Mouse (Mus musculus) 416B (cell line): Measurements from ENCODE around the gene Slc25a1.
"Not testable (repeated sequence)": the region's sequence is repeated elsewhere in the genome, so short reads cannot be mapped to it uniquely, and the experiment has no call there.

Source experiments
- DNase-seq: peaks from one replicate; pipeline ENCODE4 v3.0.0; 2011; ENCODE audit warnings: low read depth

The Slc25a1 gene

DNA sequence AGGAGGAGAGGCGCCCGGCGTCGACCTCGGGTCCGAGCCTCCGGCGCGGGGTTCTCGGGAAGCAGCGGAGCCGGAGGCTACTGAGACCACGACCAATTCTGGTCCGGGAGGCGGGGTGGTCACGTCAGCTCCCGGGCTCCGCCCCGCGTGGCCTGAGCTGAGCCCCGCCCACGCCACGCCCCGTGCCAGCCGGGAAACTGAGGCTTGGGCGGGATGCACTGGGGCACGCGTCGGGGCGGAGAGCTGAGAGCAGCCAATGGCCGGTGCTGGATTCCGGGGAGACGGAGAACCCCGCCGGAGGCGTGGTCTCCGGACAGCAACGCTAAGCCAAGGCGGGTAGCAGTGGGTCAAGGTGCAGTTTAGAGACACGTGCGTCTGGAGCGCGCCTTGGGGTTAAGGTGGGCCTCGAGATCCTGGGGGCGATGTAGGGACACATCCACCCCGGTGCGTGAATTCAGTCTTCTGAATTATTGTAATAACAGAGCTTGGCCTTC lies at the start of gene Slc25a1:
Gene Slc25a1 (minus strand): TSS at position 133 of the 494 bp plus-strand sequence.
- peak; percentile 93 for DNase-seq

DNA sequence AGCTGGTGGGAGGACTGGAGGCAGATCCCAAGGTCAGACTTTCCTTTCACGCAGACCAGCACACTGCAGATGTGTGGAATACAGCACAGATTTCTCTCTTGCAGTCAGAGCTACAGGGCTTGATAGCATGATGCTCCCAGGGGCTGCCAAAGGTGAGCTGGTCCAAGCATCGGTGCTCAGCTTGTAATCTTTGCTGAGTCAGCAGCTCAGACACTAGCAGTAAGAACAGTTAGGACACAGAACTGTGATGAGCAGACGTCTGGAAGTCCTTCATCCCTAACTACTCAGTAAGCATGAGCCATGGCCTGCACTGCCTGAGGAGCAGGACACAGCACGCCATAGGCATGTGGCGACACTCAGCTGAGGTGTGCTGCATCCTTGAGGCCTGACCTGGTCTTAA lies 43.8 kb upstream of the Slc25a1 start:
- no peak for DNase-seq

DNA sequence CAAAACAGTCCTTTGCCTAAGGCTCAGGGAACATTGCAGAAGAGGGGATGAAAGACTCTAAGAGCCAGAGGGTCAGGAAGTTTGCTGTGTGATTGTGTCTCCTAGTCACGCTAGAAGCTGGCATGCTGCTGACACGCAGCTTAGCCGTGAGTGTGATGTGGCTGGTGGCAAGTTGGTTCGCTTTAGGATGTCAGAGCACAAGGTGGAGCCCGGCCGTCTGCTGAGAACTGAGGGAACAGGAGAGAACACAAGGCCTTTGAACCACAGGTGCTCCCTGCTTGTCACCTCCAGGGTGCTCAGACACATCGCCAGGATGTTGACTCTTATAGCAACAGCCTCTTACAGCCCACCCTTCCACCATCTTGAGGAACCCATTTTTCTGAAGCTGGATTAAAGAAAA lies 34.1 kb upstream of the Slc25a1 start:
- DNase-seq = no peak

DNA sequence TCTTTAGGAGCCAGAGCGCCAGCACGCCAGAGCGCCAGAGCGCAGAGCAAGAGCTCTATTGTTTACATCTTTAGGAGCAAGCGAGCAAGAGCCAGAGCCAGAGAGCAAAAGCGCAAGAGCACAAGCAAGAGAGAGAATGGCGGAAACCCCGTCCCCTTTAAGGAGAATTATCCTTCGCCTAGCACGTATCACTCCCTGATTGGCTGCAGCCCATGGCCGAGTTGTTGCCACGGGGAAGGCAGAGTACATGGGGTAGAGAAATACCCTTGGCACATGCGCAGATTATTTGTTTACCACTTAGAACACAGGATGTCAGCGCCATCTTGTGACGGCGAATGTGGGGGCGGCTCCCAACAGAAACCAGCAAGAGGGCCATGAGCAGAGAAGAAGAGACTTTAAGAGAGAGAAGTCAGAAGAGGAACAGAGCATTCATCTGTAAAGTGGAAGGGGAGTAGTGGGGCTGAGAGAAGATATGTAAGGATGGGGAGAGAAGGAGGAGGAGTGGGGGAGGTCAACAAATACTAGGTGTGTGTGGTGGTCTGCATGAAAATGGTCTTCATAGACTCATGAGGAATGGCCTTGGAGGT lies 28.1 kb upstream of the Slc25a1 start:
- not testable (repeated sequence) for DNase-seq

DNA sequence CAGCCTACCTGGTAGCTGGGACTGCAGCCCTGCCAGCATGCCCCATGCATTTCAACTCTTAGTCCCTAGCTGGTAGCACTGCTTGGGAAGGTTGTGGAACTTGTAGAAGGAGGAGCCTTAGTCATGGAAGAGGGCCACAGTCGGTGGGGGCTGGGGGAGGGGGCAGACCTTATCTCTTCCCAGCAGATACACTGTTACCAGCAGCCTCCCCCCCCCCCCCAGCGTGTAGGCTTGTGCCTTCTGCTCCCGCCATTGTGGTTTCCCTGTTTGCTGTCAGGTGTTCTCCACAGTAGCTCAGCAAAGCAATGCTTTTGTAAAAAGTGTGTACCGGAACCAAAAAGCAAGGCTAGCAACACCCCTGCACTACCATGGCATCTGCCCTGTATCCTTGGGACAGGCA lies 23.6 kb upstream of the Slc25a1 start:
- DNase-seq = no peak

DNA sequence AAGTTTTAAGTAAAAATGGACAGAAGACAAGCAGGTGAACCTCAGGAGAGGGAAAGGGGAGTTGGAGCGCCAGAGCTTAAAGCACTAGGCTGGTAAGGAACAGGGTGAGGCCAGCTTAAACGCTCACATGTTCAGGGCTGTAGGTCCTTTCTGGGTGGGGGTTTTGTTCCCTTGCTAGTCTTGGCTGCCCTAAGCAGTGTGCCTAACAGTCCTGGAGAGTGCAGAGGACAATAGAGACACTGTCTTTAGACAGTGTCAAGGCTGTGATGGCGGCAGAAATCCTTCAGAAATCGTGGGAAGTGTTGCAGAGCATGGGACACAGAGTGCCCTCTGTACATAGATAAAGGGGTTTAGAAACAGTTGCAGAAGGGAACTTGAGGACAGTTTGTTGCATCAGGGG lies 22.0 kb upstream of the Slc25a1 start:
- DNase-seq = no peak

DNA sequence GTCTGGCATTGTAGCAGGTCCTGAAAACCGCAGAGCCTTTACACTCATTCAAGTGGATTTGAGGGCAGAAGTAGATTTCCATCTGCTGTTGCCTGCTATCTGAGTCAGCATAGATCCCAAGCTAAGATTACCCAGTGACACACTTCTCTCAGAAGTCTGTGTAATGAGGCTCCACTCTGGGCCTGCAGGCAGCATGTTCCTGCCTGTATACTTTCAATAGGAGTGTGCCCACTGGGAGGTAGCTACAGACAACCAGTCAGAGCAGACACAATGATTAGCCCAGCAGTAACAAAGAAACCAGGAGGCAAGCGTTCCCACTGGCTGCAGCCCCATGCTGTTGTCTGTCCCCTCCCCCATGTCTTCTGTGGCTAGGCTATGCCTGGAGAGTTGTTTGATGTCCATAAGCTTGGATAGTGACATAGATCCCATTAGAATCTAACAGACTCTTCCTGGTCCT lies 21.4 kb upstream of the Slc25a1 start:
- peak; percentile 75 for DNase-seq

DNA sequence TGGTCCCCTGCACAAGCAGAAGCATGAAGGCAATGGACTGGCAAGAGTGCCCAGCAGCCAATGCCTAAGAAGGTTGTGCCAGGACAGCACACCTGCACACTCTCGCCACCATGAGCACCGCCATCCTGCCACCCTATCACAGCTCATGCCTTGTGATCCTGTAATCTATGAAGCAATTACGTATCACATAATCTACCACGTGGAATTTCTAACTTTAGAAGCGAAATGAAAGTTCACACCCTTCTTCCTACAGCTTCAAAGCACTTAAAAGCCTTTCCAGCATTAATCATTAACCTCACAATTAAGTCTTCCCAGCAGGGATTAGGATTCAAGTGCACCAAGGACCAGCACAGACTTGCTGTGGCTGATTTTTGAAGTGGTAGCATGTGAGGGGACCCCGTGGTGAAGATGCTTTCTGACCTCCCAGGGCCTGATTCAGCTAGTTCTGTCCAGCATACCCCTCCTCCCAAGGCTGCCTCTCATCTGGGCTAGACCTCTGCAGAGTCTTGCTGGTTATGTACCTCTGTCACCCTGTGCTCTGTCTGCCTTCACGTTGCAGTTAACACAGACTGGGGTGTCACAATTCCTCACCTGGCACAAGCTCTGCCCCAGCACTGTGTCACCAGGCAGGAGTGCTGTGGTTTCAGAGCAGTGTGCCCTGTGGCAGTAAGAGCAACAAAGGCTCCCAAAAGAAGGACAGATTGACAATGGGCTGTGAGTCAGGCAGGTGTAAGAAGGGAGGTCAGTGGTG lies 17.2 kb upstream of the Slc25a1 start:
- no peak for DNase-seq

DNA sequence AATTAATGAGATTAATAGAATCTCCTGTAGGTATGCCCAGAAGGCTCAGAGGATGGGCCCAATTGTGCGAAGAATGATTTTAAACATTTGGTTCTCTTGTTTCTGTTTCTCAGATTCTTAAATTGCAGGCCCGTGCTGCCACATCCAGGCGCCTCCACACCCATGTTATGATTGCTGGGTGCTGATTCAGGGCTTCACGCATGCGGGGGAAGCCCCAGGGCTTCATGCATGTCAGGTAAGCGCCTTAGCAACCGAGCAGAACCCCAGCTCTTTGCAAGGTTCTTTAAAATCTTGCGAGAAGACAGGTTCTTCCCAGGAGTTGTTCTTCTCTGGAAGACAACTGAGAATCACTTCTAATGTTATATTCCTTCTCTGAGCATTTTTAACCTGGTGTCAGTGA lies 15.4 kb upstream of the Slc25a1 start:
- no peak for DNase-seq

DNA sequence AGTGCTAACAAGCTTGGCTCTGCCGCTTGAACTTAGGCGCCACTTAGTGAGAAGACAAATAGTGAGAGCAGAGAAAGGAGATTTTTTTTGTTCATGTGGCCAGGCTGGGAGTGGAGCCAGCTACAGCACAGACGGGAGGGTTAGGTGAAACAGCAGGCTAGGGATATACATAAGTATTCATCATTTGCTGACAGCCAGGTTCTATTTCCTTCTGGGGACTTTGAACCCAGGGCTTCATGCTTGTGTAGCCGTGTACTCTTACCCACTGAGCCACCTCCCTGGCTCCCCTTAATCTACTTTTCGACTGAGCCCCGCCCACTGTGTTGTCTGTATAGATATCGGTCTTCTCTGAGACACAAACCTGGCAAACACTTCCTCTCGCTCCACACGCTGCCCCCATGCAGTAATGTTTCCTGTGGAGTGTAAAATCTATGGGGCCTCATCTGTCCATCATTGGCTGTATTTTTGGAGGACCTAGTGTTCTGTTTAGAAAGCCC lies 11.3 kb upstream of the Slc25a1 start:
- DNase-seq = peak; percentile 66

DNA sequence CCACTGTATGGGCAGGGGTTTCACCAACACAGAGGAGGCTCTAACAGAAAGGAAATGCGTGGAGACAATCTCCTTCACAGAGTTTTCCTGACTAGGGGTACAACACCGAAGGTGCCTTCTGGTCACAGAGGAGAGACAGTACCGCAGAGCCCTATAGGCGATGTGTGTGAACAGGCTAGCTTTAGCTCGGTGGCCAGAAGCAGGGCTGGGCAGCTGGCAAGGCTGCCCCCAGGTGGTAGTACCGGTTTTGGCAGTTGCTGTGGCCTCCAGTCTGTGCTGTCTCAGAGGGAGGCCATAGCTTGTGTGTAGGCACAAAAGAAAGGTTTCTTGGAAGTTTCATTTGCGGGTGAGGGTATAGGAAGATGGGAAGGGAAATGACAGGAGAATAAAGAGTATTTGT lies 10.8 kb upstream of the Slc25a1 start:
- DNase-seq = peak; percentile 91

DNA sequence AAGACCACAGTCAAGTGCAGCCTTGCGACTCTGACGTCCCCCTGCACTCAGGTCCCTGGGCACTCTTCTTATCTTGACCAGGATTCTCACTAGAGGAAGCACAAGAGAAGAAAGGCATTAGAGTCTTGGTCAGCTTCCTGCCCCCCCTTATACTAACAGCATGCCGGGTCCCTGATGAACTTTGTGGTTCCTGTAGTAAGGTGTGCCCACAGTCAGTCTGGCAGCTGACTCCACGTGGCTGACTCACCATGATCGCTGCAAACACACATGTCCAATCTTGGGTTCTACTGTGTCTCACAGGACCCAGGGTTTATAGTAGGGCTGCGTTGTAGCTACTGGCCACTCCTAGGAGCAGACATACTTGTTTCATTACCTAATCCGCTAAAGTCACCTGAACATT lies 10.2 kb upstream of the Slc25a1 start:
- peak; percentile 91 for DNase-seq

DNA sequence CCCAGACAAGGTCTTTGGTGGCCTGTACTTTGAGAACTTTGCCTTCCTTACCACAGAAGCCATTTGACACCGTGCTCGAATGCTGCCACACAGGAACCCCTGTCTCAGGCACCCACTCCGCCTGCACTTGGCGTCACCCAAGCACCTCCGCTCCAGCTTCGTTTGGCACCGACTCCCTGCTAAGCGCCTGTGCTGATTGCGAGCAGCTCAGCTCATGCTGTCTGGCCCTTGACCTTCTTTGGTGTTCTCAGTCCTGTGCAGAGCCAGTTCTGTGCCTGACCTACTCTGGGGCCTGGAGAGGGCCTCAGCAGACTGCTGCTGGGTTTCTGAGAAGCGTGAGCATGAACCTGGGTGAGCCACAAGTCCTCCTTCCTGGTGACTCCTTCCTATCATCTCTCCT lies 8.8 kb upstream of the Slc25a1 start:
- DNase-seq = peak; percentile 25

DNA sequence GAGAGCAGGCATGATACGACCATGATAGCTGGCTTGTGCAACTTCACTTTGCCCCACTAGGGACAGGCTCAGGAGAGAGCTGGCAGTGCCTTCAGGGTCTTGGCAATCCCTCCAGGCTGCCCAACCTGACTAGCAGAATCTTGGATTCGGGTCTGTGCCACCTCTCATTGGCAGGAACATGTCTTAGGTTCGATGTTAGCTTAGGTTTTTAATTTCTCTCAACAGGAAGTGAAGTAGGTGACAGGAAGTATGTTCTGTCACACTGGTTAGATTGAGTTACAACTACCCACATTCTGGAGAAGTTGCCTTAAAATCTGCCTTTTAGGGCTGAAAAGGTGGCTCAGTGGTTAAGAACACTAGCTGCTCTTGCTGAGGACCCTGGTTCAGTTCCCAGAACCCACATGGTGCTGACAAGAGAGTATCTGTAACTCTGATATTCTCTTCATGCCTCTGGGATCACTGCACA lies 6.5 kb upstream of the Slc25a1 start:
- DNase-seq = peak; percentile 60

DNA sequence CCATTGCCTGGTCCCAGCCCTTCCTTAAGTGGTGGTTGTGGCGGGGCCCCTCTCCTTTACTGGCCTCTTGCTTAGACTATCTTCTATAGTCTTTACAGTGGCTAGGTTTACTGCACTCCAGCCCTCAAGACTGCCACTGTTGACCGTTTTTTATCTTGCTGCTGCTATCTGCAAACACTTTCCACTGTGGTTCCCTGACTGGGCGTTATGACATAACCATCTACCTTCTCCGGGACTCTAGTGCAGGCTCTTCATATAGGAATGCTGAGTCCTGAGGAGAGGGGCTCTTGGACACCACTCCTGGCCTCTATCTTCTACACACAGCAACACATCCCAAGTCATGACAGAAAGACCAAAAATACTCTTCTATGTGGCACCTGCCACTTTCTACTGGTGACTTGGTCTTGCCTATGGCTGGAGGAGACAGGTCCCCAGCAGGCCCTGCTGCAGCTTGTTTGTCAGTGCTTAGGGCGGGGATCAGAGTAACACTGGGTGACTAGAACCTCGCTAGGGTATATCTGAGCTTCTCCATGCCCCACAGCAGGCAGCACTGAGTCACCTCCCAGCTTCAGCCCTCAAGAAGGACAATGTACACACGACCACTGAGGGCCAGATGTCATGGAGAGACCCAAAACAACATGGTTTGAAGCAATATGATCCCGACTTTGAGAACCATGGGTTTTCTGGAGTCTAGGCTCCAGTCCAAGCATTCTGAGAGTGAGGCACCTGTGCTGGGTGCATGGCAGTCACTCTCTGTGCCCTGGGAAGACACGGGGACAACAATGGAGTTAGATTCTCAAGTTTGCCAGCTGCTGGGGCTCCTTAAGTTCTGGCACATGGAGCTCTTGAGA lies 5.8 kb upstream of the Slc25a1 start:
- no peak for DNase-seq

DNA sequence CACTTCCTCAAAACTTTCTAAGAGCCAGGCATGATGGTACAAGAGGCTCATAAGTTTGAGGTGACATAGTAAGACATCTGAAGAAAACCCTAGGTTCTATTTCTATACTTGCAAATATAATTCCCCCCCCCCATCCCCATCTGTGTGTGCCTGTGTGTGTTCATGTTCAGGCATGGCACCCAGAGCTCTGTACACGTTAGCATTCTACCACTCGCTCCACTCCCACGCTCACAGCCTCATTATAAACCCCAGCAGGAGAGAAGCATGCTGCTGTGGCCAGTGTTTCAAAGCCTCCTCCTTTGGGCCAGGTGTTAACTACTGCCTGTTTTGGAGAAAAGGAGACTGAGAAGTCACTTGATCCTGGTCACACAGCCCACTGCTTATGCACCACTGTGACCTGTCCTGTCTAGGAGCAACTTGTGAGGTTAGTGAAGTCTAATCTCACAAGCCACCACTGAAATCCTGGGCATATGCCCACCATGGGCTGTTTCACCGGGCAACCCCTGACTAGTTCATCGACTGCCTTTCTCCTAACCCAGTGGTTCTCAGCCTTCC lies 4.0 kb upstream of the Slc25a1 start:
- DNase-seq = no peak

DNA sequence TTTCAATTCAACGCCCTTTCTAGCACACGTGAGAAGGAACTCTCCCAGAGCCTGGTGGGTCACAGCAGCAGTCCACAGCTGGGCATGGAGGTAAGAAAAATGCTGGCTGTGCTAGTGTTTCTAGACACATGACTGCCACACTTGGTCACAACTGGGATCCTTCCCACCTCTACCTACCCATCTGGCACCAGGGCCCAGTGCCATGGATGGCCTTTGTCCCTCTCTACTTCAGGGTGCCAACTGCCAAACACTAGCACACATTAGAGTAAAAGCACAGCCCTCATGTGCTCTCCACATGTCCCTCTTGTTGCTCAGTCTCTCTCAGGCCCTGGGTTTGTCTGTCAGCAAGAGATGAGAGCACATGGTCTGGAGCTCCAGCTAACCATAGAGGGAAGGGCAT lies 1.6 kb upstream of the Slc25a1 start:
- no peak for DNase-seq

DNA sequence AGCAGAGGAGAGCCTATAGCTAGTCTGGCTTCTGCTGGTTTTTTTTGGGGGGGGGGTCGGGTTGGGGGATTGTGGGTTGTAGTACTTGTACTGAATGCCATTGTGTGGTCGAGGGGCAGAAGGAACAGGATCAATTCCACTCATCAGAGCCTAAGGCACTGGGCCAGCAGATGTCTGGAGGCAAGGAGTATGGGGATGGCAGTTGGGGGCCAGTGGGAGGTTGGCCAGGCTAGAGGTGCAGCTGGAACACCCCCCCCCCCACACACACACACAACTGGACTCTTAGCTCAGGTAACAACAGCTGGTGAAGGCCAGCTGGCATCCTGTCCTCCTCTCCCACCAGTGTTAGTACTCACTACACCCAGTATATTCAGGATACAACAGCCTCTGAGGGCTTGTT lies 1.2 kb upstream of the Slc25a1 start:
- DNase-seq = no peak

DNA sequence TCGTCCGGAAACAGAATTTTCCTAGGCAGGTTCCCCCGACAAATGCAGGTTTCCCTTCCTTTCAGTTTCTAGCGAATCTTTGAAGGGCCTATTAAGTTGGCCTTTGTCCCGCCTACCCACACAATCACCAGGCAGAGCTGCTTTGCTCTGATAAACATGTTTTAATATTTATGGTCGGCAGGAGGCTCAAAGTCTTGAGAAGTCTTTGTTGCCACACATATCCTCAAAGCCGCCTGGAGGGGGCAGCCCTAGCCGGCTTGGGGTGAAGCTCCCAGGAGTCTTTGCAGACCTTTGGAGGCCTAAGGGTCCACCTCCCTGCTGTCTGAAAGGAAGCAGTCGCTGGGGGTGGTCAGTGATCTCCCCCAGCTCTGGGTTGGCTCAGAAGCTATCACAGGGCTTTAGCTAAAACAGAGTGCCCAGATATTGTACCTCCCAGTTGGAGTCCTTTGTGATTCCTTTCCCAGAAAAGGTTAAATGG lies 647 bp upstream of the Slc25a1 start:
- DNase-seq = peak; percentile 96

DNA sequence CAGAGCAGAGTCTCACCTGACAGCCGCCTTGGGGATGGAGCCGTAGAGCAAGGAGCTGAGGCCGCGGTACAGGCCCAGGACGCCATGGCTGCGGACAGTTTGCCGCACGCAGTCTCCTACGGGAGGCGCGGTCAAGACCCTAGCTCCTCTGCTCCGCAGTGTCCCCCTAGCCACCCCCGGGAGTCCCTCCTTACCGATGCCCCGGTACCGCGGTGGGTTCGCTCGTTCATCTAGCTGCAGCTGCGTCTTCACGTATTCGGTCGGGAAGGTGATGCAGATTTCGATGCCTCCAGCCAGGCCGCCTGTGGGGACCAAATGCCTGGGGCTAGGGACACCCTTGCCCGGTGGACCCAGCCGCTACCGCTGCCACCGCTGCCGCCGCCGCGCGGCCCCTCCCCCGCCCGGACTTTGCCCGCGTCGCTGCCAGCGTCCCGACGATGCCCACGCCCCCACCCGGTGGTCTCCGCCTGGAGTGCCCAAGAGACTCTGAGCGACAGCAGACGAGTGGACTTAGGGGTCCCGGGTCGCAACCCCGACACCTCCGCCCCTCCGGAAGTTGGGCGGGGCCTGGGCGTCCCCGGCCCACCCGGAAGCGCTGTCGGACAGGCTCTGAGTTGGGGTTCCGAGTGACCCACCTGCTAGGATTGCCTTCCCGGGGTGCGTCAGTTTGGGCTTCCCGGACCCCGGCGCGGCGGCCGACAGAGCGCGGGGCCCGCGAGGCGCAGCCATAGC lies 502 bp downstream of the Slc25a1 start:
- DNase-seq = no peak

DNA sequence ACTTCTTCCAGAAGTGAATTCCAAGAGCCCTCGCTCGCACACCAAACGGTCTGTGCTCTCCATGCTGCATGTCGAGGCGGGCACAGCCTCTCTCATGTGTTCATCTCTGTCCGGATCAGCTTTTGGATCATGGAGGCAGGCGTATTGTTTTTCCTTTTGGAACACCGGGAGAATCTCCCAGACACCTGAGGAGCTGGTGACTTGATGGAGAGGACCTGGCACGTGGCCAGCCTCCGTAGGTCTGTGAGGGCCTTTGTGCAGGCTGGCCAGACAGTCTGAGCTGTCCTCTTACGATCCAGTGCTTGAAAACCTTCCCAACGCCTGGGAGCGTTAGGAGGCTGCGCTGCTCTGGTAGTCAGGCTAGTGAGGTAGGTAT lies 5.9 kb downstream of the Slc25a1 start:
- no peak for DNase-seq
